Comparison of ENCODE assay signal across 8 mouse cellular contexts in the genomic region with DNA sequence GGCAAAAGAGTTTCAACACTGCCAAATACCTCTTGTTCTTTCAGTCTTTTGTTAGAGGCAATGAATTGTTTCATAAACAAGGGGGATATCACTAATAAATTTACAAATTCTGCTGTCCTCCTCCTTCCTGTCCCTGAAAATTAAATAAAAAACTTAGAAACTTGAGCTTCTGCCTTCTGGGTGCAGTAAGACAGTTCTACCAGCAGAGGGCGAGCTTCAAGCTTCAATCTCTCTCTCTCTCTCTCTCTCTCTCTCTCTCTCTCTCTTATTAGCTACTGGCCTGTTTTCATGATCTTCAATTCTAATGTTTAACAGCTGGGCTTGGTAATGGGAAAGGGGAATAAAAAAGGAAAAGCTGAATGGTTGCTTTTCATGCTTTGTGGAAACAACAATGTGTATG.
DNase-seq lines count a peak whose midpoint lies in the region; ATAC-seq and TF ChIP-seq lines count a peak whose summit lies in the region.

No protein-coding gene starts in this region.

- H3K4me3 ChIP-seq in hindbrain, embryonic 10.5 days = no peak overlapping the region
- no peak overlapping the region for H3K4me3 ChIP-seq in hindbrain, embryonic 12.5 days
- H3K4me3 ChIP-seq in limb, embryonic 14.5 days (replicated peaks; ENCODE audit: low read length) = no peak overlapping the region

- no peaks in the 10 kb centered on the region for H3K36me3 ChIP-seq in hindbrain, embryonic 10.5 days
- H3K36me3 ChIP-seq in hindbrain, embryonic 12.5 days = no peaks in the 10 kb centered on the region
- H3K36me3 ChIP-seq in limb, embryonic 14.5 days (ENCODE audit: control insufficient read depth, insufficient read depth, low read length) = no peaks in the 10 kb centered on the region

- H3K27me3 ChIP-seq in hindbrain, embryonic 10.5 days (ENCODE audit: insufficient read depth, poor library complexity, severe bottlenecking) = peaks cover 40% of the 10 kb centered on the region
- H3K27me3 ChIP-seq in hindbrain, embryonic 12.5 days = peaks cover 19% of the 10 kb centered on the region
- peaks cover 35% of the 10 kb centered on the region for H3K27me3 ChIP-seq in limb, embryonic 14.5 days (ENCODE audit: control insufficient read depth, insufficient read depth, low read length)

- TF ChIP-seq POLR2A in limb, embryonic 14.5 days (IDR thresholded peaks at IDR 0.05; ENCODE audit: borderline replicate concordance, extremely low read depth, insufficient read depth, insufficient read length) = no peak

- H3K4me1 ChIP-seq in hindbrain, embryonic 10.5 days (replicated peaks) = peaks cover 20% of the 10 kb centered on the region
- peaks cover 9% of the 10 kb centered on the region for H3K4me1 ChIP-seq in hindbrain, embryonic 12.5 days
- H3K4me1 ChIP-seq in limb, embryonic 14.5 days (ENCODE audit: control insufficient read depth, insufficient read depth, low read length) = 0 out of 2 replicates have a peak, but pooled peaks cover 7% of the 10 kb centered on the region

- 0% methylated on average over 1 of the region's 1 CpGs for WGBS in hindbrain, embryonic 10.5 days
- WGBS in hindbrain, embryonic 12.5 days = 0% methylated on average over 1 of the region's 1 CpGs
- WGBS in limb, embryonic 14.5 days = 0% methylated on average over 1 of the region's 1 CpGs

- H3K9ac ChIP-seq in hindbrain, embryonic 12.5 days = no peak overlapping the region
- no peak overlapping the region for H3K9ac ChIP-seq in limb, embryonic 14.5 days (ENCODE audit: low read depth, low read length, severe bottlenecking)

- H3K4me2 ChIP-seq in hindbrain, embryonic 12.5 days (replicated peaks) = no peak overlapping the region
- H3K4me2 ChIP-seq in limb, embryonic 14.5 days (replicated peaks; ENCODE audit: low read depth, low read length, severe bottlenecking) = no peak overlapping the region

- no peak overlapping the region for H3K27ac ChIP-seq in hindbrain, embryonic 10.5 days
- H3K27ac ChIP-seq in hindbrain, embryonic 12.5 days = no peak overlapping the region
- no peak overlapping the region for H3K27ac ChIP-seq in limb, embryonic 14.5 days (replicated peaks; ENCODE audit: low read depth, low read length)

- no peaks in the 10 kb centered on the region for H3K9me3 ChIP-seq in hindbrain, embryonic 10.5 days
- no peaks in the 10 kb centered on the region for H3K9me3 ChIP-seq in hindbrain, embryonic 12.5 days (replicated peaks)
- no peaks in the 10 kb centered on the region for H3K9me3 ChIP-seq in limb, embryonic 14.5 days (ENCODE audit: control insufficient read depth, low read length)

- ATAC-seq in hindbrain, embryonic 12.5 days (ENCODE audit: low FRiP score) = no peak
- ATAC-seq in limb, embryonic 14.5 days (ENCODE audit: low FRiP score, low read depth) = no peak

- DNase-seq in hindbrain, embryonic 10.5 days (ENCODE audit: low spot score) = peak; percentile 12
- DNase-seq in testis, postnatal 10 days (ENCODE audit: low spot score) = peak; percentile 57
- DNase-seq in testis, postnatal 14 days (ENCODE audit: low spot score) = no peak
- peak; percentile 73 to 74 for DNase-seq in cerebellum, postnatal 14 days
- DNase-seq in limb, embryonic 14.5 days (ENCODE audit: low spot score) = peak; percentile 64
- DNase-seq in adipocyte (ENCODE audit: low spot score) = no peak
- no peak for DNase-seq in spleen, postnatal 14 days (ENCODE audit: low spot score in 2 of 2)

Comparison
In these comparisons a context has a peak if more than half of its experiments do, and no peak if none do; other contexts are left out.
1. DNase-seq: peak in hindbrain, embryonic 10.5 days (single experiment), testis, postnatal 10 days (single experiment), cerebellum, postnatal 14 days (2 of 2) and limb, embryonic 14.5 days (single experiment); none in testis, postnatal 14 days (single experiment), adipocyte (single experiment) and spleen, postnatal 14 days (0 of 2).